Mouse (Mus musculus) embryonic facial prominence, embryonic 11.5 days (tissue): Measurements from ENCODE around the gene Slc4a3. TPM values are rescaled to one million over a fixed set of nuclear protein-coding genes. Genes with fewer than 3 reads are reported as not detected.

Source experiments
- ATAC-seq: fragments of 200-750 bp; cut with Nextera tagmentation; replicated peaks from 2 replicates; pipeline ENCODE4 v1.8.0; 2017; ENCODE audit warnings: low read depth; ENCODE audit not compliant: insufficient number of reproducible peaks, low FRiP score, low TSS enrichment
- DNase-seq: peaks from one replicate; pipeline ENCODE4 v3.0.0-alpha.2; 2015; ENCODE audit warnings: low spot score
- H3K27ac ChIP-seq: fragments of 300-500 bp; sonication (generic); replicated peaks from 2 replicates; pipeline ENCODE4 v1.5.1; 2014; ENCODE audit warnings: mild to moderate bottlenecking, low read depth, low read length, control low read depth
- H3K27me3 ChIP-seq: fragments of 300-500 bp; sonication (generic); 2 replicates; pipeline ENCODE4 v1.6.1; 2014; ENCODE audit warnings: mild to moderate bottlenecking, low read length, moderate library complexity, mixed read lengths; ENCODE audit not compliant: control insufficient read depth, insufficient read depth
- H3K36me3 ChIP-seq: fragments of 300-500 bp; sonication (generic); replicated peaks from 2 replicates; pipeline ENCODE4 v1.6.1; 2014; ENCODE audit warnings: low read depth, mild to moderate bottlenecking, low read length, moderate library complexity, mixed read lengths; ENCODE audit not compliant: control insufficient read depth, insufficient read depth
- H3K4me1 ChIP-seq: fragments of 300-500 bp; sonication (generic); 2 replicates; pipeline ENCODE4 v1.6.1; 2014; ENCODE audit warnings: low read length, mixed read lengths; ENCODE audit not compliant: control insufficient read depth, insufficient read depth
- H3K4me2 ChIP-seq: fragments of 300-500 bp; sonication (generic); 2 replicates; pipeline ENCODE4 v1.6.1; 2014; ENCODE audit warnings: low read depth, mild to moderate bottlenecking, control low read depth, low read length, moderate library complexity
- H3K4me3 ChIP-seq: fragments of 300-500 bp; sonication (generic); 2 replicates; pipeline ENCODE4 v1.5.1; 2014; ENCODE audit warnings: low read depth, low read length, control low read depth
- H3K9ac ChIP-seq: fragments of 300-500 bp; sonication (generic); replicated peaks from 2 replicates; pipeline ENCODE4 v1.6.1; 2014; ENCODE audit warnings: mild to moderate bottlenecking, control low read depth, low read length
- H3K9me3 ChIP-seq: fragments of 300-500 bp; sonication (generic); replicated peaks from 2 replicates; pipeline ENCODE4 v1.6.1; 2016; ENCODE audit warnings: mild to moderate bottlenecking, low read length, inconsistent platforms, mixed read lengths; ENCODE audit not compliant: control insufficient read depth
- whole genome bisulfite sequencing: fragments of 180-500 bp; shearing (Covaris S2); extraction: QIAGEN DNeasy Blood & Tissue Kit; methylation state at CpG from one replicate; pipeline ENCODE4 v1.1.7; 2014; 5-methylcytosine and 5-hydroxymethylcytosine counted together
- polyA plus RNA-seq: library from polyadenylated mRNA; unstranded; fragments of >200 nt; fragmentation: Nextera tagmentation; extraction: Ambion mirVana; gene quantifications from 2 replicates; pipeline ENCODE4 v1.2.1, GENCODE M21; 2014

The Slc4a3 gene
- 7.5 and 7.6 TPM in 2 replicates for polyA plus RNA-seq

DNA sequence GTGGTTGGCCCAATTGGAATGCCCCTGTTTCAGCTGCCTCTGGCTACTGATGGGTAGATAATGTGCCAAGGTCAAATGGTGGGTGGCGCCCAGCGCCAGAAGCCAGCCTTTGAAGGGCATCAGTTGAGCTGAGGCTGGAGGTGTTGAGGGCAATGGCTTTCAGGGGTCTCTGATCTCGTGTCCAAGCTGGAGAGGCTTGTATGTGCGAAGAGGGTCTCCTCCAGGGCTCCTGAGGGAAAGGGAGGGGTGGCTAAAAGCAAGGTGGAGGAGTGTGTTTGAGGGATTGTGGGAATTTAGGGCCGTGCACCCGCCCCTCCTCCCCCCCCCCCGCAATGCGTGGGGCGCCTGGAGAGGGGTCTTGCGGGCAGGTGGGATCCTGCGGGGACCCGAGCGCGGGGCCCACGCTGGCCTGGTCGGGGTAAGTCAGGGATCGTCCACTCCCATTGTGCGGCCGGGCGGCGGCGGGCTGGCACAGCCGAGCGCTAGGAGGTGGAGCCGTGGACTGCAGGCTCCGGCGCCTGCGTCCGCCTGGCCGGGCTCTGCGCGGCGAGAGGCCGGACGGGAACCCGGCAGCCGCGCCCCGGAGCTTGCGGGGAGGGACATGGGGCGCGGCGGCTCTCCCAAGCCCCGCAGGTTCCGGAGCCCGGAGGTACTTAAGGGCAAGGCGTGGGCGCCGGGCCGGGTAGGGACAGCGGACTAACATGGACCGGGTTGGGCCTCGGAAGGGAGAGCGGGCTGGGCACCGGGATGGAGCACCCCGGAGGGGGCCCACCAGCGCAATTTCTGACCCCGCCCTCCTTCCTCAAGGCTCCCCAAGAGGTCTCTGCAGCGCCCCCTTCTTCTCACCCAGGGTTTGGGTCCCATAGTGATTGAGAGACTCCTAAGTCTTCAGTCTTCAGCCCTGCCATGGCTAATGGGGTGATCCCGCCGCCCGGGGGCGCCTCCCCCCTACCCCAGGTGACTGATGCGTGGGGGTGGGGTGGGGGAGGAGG, at the start of gene Slc4a3:
Slc4a3 (plus strand) TSS at position 302 of the 992 bp plus-strand sequence.
- Histone ChIP-seq H3K4me1 (peaks cover 5% of the 10 kb centered on the region; the same call in 1 of the 2 replicates), H3K9ac (peak within 1 kb of the TSS; percentile 90), H3K27ac (peak within 1 kb of the TSS; percentile 66), H3K4me3 (peak within 1 kb of the TSS; percentile 73), H3K27me3 (no peaks in the 10 kb centered on the region), H3K36me3 (no peaks in the 10 kb centered on the region; the same call in 1 of the 2 replicates), H3K9me3 (no peaks in the 10 kb centered on the region), H3K4me2 (peak within 1 kb of the TSS; percentile 71)
- ATAC-seq = peak; percentile 84
- WGBS = 2% methylated on average over 49 of the region's 64 CpGs
- peak; percentile 77 for DNase-seq

DNA sequence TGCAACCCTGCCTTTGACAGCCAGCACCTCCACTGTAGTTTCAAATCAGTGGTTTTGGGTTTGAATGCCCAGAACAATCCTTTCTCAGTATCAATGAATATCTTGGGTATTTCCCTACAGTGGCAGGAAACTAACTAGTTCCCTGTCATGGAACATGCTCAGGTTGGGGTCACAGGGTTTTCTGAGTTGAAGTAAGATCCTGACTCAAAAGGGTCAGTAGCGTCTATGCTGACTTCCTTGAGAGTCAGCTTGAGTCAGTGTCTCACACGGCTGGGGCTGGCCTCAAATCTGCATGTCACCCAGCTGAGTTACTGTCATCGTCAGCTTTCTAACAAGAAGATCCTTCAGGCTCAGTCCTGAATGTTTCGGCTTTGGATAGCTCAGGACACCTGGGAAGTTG, 47.2 kb upstream of the Slc4a3 start:
- no peak overlapping the region for H3K4me2 ChIP-seq
- H3K4me1 ChIP-seq = no peaks in the 10 kb centered on the region
- H3K9me3 ChIP-seq = no peaks in the 10 kb centered on the region
- H3K4me3 ChIP-seq = no peak overlapping the region
- WGBS = 85% methylated on average over 4 of the region's 4 CpGs
- H3K9ac ChIP-seq = no peak overlapping the region
- no peaks in the 10 kb centered on the region for H3K27me3 ChIP-seq
- no peak for ATAC-seq
- H3K36me3 ChIP-seq = peaks cover 12% of the 10 kb centered on the region
- H3K27ac ChIP-seq = no peak overlapping the region
- no peak for DNase-seq

DNA sequence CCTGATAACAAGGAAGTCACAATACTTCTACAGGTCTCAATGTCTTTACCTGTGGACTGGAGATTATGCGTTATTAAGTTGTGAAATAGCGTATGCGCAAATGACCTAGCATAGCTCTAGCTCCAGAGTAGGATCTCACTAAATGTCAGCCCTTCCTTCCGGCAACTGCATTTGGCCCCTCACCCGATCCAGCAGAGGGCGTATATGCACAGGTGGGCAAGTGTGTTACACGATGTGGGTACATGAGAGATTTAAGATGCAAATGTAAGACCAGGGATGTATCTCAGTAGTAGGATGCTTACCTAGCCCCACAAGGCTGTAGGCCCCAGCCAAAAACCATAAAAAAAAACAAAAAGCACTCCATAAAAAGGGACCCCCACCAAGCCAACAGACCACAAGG, 46.6 kb upstream of the Slc4a3 start:
- Histone ChIP-seq H3K27ac (no peak overlapping the region), H3K36me3 (peaks cover 12% of the 10 kb centered on the region), H3K9ac (no peak overlapping the region), H3K4me1 (no peaks in the 10 kb centered on the region; the same call in 1 of the 2 replicates), H3K9me3 (no peaks in the 10 kb centered on the region), H3K27me3 (no peaks in the 10 kb centered on the region), H3K4me3 (no peak overlapping the region), H3K4me2 (no peak overlapping the region)
- ATAC-seq (no peak), DNase-seq (no peak)
- 83% methylated on average over 7 of the region's 7 CpGs for WGBS

DNA sequence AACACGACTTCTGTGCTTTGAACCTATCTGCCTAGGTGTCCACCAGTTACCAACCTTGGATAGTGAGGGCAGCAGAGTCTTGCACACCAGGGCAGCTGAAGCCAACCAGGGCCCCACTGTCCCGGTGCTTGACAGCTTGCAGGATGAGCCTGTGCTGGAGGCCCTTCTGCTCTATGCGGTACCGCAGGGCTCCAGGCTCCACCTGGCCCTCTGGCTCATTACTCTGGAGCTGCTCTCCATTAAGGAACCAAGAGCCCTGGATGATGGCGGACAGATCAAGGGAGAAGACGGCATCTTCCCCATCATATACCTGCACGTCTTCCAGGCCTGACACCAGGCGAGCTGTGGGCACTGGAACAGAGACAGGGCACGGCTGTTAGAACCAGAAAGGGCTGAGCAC, 44.2 kb upstream of the Slc4a3 start:
- WGBS = 92% methylated on average over 9 of the region's 9 CpGs
- no peaks in the 10 kb centered on the region for H3K9me3 ChIP-seq
- H3K27me3 ChIP-seq = no peaks in the 10 kb centered on the region
- no peak overlapping the region for H3K9ac ChIP-seq
- no peak overlapping the region for H3K27ac ChIP-seq
- no peak overlapping the region for H3K4me2 ChIP-seq
- no peak overlapping the region for H3K4me3 ChIP-seq
- no peaks in the 10 kb centered on the region; the same call in 1 of the 2 replicates for H3K4me1 ChIP-seq
- no peak for DNase-seq
- no peak for ATAC-seq
- H3K36me3 ChIP-seq = peaks cover 12% of the 10 kb centered on the region

DNA sequence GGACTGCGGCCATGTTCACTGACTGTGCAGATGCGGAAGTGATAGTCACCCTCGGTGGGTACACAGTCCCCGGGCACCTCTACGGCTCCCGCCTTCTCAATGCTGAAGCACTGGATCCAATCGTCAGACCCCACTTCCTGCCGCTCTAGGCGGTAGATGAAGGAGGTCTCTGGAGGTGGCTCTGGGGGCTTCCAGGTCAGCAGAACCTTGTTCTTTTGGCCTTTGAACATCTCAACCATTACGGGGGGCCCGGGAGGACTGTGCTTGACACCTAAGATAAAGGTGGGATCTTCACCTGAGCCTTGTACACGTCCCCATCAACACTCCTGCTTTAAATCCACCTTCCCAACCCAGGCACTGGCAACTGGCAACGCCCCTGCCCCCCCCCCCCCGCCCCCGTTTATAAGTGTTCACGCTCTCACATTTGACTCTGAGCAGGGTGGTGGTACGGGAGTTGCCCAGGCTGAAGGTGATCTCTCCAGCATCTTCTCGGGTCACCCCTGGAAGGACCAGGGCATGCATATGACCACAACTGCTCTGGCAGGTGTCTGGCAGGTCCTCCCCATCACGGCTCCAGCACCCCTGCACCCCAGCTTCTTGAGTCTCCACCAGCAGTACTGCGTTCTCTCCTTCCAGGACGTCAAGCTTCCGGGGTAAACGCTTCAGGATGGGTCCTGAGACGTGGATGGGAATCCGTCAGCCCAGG, 43.0 kb upstream of the Slc4a3 start:
- Histone ChIP-seq H3K36me3 (peaks cover 10% of the 10 kb centered on the region), H3K4me2 (no peak overlapping the region), H3K4me3 (no peak overlapping the region), H3K27me3 (no peaks in the 10 kb centered on the region), H3K4me1 (no peaks in the 10 kb centered on the region; the same call in 1 of the 2 replicates), H3K9ac (no peak overlapping the region), H3K9me3 (no peaks in the 10 kb centered on the region), H3K27ac (no peak overlapping the region)
- WGBS = 81% methylated on average over 25 of the region's 25 CpGs
- DNase-seq (no peak), ATAC-seq (no peak)

DNA sequence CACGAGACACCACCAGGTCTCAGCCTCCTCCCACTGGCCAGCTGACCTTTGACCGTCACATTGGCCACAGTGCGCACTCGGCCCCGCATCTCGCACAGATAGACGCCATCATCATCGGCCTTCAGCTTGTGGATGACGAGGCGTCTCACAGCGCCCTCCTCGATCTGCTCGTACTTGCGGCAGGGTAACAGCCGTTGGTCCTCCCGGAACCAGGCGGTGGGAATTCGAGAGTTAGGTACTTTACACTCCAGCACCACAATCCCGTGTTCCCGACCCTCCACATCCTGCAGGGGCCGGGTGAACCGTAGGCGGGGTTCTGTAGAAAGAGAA, 42.5 kb upstream of the Slc4a3 start:
- Histone ChIP-seq H3K4me2 (no peak overlapping the region), H3K9me3 (no peaks in the 10 kb centered on the region), H3K4me1 (no peaks in the 10 kb centered on the region; the same call in 1 of the 2 replicates), H3K27me3 (no peaks in the 10 kb centered on the region), H3K9ac (no peak overlapping the region), H3K36me3 (peaks cover 10% of the 10 kb centered on the region), H3K27ac (no peak overlapping the region), H3K4me3 (no peak overlapping the region)
- 61% methylated on average over 23 of the region's 23 CpGs for WGBS
- DNase-seq = no peak
- no peak for ATAC-seq

DNA sequence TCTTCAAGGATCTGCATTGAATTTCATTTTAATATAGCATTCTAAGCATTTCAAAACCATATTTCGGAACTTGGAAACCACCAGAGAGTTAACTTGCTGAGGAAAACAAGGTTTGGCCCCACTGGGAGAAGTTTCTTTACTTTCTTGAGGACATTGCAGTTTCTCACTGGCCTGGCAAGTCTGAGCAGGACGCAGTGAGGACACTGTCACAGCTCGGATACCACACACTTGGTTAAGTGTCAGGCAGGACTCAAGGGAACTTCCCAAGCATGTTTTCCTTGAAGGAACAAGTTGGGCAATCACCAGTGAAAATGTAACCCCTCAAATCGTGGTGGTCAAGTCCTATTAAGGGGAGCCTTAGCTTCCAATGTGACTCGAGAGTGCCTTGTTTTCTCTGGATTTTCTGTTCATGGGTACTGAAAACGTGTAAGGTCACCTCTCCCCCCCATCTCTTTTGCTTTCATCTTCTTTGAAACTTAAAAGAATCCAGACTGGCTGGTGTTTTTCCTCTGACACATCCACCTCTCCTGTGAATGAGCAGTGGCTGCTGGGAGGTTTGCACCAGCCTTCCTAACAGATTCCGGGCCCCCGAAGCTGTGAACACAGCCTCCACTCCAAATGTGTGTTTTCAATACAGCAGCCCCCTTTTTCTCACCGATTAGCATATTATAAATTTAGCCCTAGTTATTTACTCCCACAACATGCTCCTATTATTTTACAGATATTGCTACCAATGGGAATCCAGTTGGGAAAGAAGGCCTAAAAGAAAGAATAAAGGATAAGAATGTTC, 41.6 kb upstream of the Slc4a3 start:
- H3K9me3 ChIP-seq = no peaks in the 10 kb centered on the region
- 62% methylated on average over 9 of the region's 9 CpGs for WGBS
- H3K9ac ChIP-seq = no peak overlapping the region
- H3K36me3 ChIP-seq = peaks cover 10% of the 10 kb centered on the region
- peak overlapping the region; percentile 91 for H3K4me3 ChIP-seq
- H3K27me3 ChIP-seq = no peaks in the 10 kb centered on the region
- H3K27ac ChIP-seq = no peak overlapping the region
- DNase-seq (no peak), ATAC-seq (no peak)
- H3K4me2 ChIP-seq = peak overlapping the region; percentile 95
- H3K4me1 ChIP-seq = no peaks in the 10 kb centered on the region; the same call in 1 of the 2 replicates
